Mouse (Mus musculus) ES-CJ7 (cell line): ENCODE results near the gene Simc1.
A peak's percentile ranks its signal among the peaks of the same experiment; 100 is the strongest.

ENCODE experiments used
- DNase-seq: peaks from one replicate; pipeline ENCODE4 v3.0.0; 2011; ENCODE audit warnings: low read depth, low spot score

Simc1 gene

GRCm38 (mm10) chr13:54582860-54583259, 79.3 kb downstream of the Simc1 start:
- no peak for DNase-seq

DNA sequence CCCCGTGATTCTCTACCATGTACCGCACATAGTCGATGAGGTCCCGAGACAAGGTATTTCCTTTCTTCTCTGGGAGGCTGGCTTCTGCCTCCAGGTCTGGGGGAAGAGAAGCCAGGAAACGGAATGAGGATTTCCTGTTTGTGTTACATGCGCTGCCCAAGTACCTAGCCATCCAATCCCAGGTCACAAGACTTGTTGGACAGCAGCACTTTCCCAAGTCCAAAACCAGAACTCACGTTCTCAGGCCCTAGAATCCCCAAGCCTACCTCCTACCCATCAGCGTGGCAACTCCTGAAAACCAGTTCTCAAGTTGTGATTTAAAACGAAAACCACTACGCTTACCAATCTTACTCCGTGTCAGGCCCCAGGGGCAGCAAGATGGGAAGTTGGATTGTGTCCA, 82.3 kb downstream of the Simc1 start:
- no peak for DNase-seq

DNA sequence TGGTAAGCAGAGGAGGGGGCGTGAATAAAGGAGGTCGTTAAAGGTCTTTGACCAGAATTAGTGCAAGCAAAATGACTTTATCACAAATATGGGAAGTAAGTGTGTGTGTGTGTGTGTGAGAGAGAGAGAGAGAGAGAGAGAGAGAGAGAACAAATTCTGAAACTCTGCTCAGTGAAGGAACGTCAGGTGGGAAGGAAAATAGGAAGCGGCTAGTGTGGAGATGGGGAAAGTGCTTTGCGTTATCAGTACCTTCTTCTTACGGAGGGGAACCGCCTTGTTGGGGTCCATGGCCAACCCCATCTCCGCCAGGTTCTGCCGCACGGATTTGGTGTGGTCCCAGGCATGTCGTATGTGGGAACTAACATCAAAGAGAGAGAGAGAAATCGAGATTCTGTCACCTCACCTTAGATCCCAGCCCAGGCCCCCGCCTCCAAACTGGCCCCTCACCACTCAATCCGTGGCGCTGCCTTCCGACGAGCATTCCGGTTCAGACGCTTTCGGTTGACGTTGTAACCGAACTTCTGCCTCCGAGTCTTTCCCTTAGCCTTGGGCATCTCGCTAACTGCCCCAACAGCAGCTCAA, 85.9 kb downstream of the Simc1 start:
- no peak for DNase-seq

DNA sequence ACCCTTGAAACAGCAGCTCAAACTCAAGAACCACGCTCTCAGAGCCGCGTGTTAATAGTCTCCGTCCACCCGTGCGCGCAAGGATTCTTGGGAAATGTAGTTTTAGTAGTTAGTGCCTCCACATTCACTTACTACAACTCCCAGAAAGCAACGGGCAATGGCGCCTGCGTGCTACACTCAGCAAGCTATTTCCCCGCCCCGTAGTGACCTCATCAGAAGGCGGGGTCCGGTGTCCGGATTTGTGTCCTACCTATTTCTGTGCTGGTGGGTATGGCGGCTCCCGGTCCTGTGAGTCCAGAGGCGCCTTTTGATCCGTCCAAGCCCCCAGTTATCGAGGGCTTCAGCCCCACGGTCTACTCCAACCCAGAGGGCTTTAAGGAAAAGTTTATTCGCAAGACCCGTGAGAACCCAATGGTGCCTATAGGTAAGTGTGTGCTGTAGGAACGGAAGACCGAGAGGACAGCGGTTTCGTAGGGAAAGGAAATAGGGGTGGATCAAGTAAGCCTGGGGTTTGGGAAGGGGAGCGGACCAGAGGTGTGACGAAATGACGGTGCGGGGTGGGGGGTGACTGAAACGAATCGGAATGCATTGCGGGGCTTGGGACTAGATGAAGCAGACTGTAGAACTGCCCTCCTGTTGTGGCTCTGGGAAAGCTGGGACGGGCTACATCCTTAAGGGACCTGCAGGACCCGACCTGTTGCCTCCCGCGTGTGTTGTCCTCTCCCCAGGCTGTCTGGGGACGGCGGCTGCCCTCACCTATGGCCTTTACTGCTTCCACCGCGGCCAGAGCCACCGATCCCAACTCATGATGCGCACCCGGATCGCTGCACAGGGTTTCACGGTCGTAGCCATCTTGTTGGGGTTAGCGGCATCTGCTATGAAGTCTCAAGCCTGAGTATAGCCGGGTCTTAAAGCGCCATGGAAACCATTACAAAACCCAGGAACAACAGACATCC, 86.7 kb downstream of the Simc1 start, which contains the start of the genes Nop16 and Higd2a:
Gene Nop16 (minus strand): TSS at position 95 of the 956 bp plus-strand sequence.
Gene Higd2a (plus strand): TSS at position 212 of the 956 bp plus-strand sequence.
- peak; percentile 99 for DNase-seq

DNA sequence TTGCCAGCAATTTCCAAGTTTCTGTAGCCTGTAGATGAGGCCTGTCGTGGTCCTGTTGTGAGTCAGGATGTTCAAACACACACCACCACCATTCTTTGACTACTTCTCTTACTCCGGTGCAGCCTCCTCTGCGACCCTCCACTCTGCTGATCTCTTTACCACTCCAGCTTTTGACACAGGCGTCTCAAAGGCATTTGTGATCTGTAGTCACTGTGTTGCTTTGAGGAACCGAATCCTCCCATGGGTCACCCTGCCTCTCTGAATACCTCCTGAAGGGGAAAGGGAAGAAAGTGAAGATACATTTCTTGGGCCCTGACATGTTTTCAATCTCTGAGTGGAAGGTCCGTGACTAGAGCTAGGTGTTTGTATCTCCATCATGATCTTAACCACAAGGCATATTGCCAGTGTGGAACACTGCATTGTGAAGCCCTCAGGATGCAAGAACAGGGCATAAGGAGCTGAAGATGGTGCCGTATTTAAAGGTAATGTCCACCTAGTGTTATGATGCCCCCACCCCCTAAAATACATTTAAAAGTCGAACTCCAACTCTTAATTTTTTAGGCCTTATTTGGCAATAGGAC, 88.3 kb downstream of the Simc1 start:
- DNase-seq: no peak

GRCm38 (mm10) chr13:54593617-54594016, 90.0 kb downstream of the Simc1 start:
- DNase-seq: no peak

DNA sequence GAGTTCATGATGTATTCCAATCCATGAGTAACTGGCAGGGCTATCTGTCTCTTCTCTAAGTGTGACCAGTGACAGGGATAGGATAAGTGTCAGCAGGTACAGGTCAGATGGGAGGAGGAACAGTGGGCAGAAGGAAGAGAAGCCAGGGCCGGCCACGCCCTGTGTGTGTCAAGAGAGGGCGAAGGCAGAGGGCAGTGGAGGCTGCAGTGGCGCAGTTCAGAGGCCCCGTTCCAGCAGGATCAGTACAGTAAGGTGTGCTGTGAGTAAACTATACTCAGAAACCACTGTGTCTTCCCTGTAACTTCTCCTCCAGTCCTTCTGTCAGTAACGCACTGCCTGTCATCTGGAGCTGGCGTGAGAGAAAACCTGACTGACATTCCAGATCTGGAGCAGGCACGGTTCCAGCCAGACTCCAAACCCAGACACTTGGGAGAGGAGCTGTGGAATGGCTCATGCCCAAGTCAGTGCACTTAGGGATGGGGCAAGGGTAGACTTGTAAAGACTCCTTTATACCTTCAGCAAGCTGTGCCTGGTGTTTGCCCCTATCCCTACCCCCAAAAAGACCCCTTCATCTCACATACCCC, 92.6 kb downstream of the Simc1 start:
- no peak for DNase-seq

DNA sequence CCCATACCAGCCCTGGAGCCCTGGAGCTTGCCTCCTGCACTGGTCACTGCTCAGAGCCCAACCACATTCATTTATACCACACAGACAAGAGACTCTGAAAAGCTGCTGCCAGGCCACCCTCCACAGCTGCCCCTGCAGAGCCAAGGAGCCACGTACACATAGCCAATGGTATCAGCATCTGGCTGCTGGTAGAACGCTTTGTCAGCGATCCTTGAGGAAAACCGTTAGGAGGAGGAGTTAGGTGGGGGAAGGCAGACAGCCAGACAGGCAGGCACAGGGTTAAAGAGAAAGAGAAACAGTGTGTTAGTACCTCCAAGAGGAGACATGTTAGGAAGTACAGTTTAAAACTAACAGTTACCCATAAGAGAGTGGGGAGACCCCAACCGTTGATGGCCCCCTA, 93.3 kb downstream of the Simc1 start:
- no peak for DNase-seq

DNA sequence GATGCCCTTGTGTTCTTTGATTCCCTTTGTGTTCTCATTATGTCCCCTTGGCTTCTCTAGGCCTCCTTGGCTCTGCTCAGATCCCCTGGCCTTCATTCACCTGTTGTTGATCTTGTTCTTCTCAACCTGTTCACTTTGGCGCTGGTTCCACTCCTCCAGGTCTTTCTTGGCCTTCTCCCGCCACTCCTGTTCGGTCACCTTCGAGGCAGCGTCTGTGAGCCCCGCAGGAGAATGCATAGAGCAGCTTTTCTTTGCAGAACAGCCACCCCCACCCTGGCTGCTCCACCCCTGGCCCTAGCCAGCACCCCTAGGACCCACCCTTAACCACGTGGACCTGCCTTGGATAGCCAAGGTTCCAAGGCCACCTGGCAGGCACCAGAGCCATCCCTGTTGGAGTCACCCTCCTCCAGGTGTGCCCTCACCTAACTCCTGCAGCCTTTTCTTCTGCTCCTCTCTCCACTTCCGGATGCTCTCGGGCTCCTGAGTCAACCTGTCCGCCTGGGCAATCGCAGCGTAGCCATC, 95.1 kb downstream of the Simc1 start:
- no peak for DNase-seq
